Mouse (Mus musculus): ENCODE results near the gene Odf3l2.

- TF ChIP-seq CTCF (IDR thresholded peaks at IDR 0.05; ENCODE audit: low read depth): no peak
- no peak for TF ChIP-seq EP300 (optimal IDR thresholded peaks at IDR 0.05)
Observed at GRCm38 (mm10) chr10:79611296-79611695, 34.2 kb downstream of the Odf3l2 start.
